Mouse (Mus musculus): ENCODE results near the gene Gm20388. TPM values are rescaled to one million over a fixed set of nuclear protein-coding genes. Genes with fewer than 3 reads are reported as not detected.

Gm20388 gene
- polyA plus RNA-seq, 1 experiment from 2014 or later, result not detected

DNA sequence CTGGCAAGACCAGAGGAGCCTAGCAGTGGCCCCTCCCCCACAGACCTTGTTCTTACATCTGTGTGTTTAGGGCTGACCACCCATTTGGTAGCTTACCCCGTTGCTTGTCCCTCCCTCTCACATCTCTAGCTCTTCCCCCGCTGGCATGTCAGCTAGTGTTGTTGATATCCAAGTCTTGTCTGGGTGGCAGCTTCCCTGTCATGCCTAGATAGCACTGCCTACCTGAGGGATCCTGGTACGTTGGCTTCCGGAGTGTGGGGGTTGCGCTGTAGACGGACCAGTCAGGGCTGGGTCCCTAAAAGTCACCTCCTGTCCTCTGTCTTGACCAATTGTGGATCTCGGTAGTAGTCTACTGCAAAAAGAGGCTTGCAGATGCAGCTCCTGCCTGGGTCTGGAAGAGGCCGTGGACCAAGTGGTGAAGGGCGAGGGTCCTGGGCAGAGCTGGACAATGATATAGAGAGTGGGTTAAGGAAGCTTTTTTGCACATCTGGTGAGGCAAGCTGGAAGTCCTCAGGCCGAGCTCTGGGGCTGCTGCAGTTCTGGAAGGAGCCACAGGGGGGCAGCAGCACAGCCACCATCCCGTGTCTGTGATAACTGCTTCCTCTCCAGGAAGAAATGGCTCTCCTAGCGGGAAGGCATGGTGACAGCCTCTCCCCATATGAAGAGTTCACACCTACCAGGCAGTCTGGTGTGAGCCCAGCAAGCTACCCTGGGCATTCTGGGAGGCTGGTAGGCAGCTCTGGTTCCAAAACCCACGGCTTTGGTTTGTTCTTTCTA, 659.5 kb downstream of the Gm20388 start:
- Histone ChIP-seq H3K4me3 (no peak overlapping the region), H3K9ac (no peak overlapping the region), H3K4me1 (replicated peaks) (peaks cover 34% of the 10 kb centered on the region), H3K9me3 (replicated peaks) (no peaks in the 10 kb centered on the region), H3K4me2 (no peak overlapping the region), H3K27ac (no peak overlapping the region; the same call in none of the 2 replicates), H3K27me3 (no peaks in the 10 kb centered on the region), H3K36me3 (peaks cover 86% of the 10 kb centered on the region)
- 51% methylated on average over 13 of the region's 13 CpGs for WGBS
- no peak for ATAC-seq (replicated peaks; ENCODE audit: insufficient number of reproducible peaks, insufficient read depth, low FRiP score, low read depth)

DNA sequence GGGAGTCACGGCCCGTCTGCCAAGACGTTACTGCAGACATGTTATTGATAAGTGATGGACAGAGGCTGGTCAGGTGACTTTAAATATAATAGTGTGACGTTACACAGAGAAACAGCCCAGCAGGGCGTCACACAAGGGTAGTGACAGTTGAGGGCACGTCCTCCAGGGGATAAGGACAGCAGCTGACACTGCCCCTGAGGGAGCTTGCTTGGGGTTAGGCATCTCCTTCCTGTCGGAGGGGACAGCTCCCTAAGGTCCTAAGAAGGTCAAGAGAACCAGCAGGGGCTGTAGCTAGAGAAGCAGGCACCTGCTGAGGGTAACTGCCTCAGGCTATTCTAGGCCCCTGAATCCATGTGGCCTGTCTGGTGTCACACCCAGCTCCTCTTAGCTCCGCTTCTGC, 660.9 kb downstream of the Gm20388 start:
- no peak overlapping the region for H3K4me3 ChIP-seq
- H3K4me2 ChIP-seq, result no peak overlapping the region
- peaks cover 32% of the 10 kb centered on the region for H3K4me1 ChIP-seq (replicated peaks)
- no peak for ATAC-seq (replicated peaks; ENCODE audit: insufficient number of reproducible peaks, insufficient read depth, low FRiP score, low read depth)
- 80% methylated on average over 8 of the region's 8 CpGs for WGBS
- H3K27ac ChIP-seq, result no peak overlapping the region
- no peaks in the 10 kb centered on the region for H3K27me3 ChIP-seq
- no peaks in the 10 kb centered on the region for H3K9me3 ChIP-seq (replicated peaks)
- H3K9ac ChIP-seq, result no peak overlapping the region
- H3K36me3 ChIP-seq, result peaks cover 94% of the 10 kb centered on the region

DNA sequence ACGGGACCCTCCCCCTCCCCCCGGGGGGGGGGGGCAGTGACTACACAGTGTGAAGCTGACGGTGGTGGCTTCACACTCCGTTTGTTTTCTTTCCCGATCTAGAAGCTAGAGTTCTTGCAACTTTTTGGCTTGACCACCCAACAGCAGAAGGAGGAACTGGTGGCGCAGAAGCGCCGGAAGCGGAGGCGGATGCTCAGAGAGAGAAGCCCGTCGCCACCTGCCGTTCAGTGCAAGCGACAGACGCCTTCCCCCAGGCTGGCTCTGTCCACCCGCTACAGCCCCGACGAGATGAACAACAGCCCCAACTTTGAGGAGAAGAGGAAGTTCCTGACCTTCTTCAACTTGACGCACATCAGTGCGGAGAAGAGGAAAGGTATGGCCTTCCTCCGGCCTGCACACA, 661.9 kb downstream of the Gm20388 start:
- ATAC-seq (replicated peaks; ENCODE audit: insufficient number of reproducible peaks, insufficient read depth, low FRiP score, low read depth), result no peak
- Histone ChIP-seq H3K9ac (no peak overlapping the region), H3K36me3 (peaks cover 94% of the 10 kb centered on the region), H3K4me3 (no peak overlapping the region), H3K27ac (no peak overlapping the region), H3K27me3 (no peaks in the 10 kb centered on the region), H3K4me2 (no peak overlapping the region), H3K4me1 (replicated peaks) (peaks cover 29% of the 10 kb centered on the region), H3K9me3 (replicated peaks) (no peaks in the 10 kb centered on the region)
- WGBS, result 72% methylated on average over 21 of the region's 21 CpGs

DNA sequence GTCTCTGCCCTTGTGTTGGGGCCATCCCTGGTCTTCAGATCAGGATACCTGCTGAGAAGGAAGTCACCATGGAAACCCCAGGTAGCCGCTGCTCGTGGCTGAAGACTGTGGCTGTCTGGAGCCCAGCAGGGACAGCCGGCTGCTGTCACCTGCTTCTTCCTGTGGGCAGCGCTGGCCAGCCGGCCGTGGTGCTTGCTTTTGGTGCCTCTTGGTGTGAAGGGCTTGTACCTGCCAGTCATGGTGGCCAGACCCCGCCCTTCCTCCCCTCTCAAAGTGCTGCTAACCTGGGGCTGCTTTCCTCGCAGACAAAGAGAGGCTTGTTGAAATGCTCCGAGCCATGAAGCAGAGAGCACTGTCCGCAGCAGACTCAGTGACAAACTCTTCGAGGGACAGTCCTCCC, 663.2 kb downstream of the Gm20388 start:
- Histone ChIP-seq H3K4me3 (no peak overlapping the region), H3K27me3 (no peaks in the 10 kb centered on the region), H3K9me3 (replicated peaks) (no peaks in the 10 kb centered on the region), H3K4me1 (replicated peaks) (peaks cover 29% of the 10 kb centered on the region), H3K27ac (no peak overlapping the region), H3K36me3 (peaks cover 94% of the 10 kb centered on the region), H3K9ac (no peak overlapping the region), H3K4me2 (no peak overlapping the region)
- WGBS, result 76% methylated on average over 11 of the region's 11 CpGs
- no peak for ATAC-seq (replicated peaks; ENCODE audit: insufficient number of reproducible peaks, insufficient read depth, low FRiP score, low read depth)

DNA sequence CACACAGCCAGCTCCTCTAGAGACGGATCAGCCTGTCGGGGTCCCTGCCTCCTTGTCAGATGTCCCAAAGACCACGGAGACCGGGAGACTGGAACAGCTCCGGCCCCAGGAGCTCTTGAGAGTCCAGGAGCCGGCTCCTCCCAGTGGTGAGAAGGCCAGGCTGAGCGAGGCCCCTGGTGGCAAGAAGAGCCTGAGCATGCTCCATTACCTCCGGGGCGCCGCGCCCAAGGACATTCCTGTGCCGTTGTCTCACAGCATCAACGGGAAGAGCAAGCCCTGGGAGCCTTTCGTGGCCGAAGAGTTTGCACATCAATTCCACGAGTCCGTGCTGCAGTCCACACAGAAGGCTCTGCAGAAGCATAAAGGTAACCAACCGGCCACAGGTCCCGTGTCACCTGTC, 664.3 kb downstream of the Gm20388 start:
- ATAC-seq (replicated peaks; ENCODE audit: insufficient number of reproducible peaks, insufficient read depth, low FRiP score, low read depth), result no peak
- no peaks in the 10 kb centered on the region for H3K27me3 ChIP-seq
- no peak overlapping the region for H3K27ac ChIP-seq
- H3K9ac ChIP-seq, result no peak overlapping the region
- H3K4me2 ChIP-seq, result no peak overlapping the region
- no peak overlapping the region for H3K4me3 ChIP-seq
- 60% methylated on average over 19 of the region's 19 CpGs for WGBS
- peaks cover 93% of the 10 kb centered on the region for H3K36me3 ChIP-seq
- H3K9me3 ChIP-seq (replicated peaks), result no peaks in the 10 kb centered on the region
- H3K4me1 ChIP-seq (replicated peaks), result peaks cover 26% of the 10 kb centered on the region

DNA sequence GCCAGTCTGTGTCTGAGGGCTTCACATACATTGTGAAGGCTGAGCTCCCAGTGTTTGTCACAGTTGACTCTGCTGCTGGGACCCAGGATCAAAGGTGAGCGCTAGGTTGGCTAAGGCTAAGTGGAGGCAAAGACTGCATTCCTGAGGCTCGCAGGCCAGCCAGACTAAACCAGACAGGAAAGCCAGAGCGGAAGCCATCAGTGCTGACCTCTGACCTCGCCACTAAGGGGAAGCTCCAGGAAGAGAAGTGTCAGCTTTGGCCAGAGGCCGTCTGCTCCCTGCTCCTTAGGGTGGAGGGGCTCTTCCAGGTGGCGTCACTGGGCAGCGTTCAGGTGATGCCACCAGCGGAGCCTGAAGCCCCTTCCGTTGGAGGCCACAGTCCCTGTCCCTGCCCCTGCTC, 665.2 kb downstream of the Gm20388 start:
- Histone ChIP-seq H3K27ac (no peak overlapping the region), H3K27me3 (no peaks in the 10 kb centered on the region), H3K4me1 (replicated peaks) (peaks cover 19% of the 10 kb centered on the region), H3K9me3 (replicated peaks) (no peaks in the 10 kb centered on the region), H3K36me3 (peaks cover 98% of the 10 kb centered on the region), H3K4me2 (no peak overlapping the region), H3K9ac (no peak overlapping the region), H3K4me3 (no peak overlapping the region)
- WGBS, result 66% methylated on average over 9 of the region's 9 CpGs
- ATAC-seq (replicated peaks; ENCODE audit: insufficient number of reproducible peaks, insufficient read depth, low FRiP score, low read depth), result no peak

DNA sequence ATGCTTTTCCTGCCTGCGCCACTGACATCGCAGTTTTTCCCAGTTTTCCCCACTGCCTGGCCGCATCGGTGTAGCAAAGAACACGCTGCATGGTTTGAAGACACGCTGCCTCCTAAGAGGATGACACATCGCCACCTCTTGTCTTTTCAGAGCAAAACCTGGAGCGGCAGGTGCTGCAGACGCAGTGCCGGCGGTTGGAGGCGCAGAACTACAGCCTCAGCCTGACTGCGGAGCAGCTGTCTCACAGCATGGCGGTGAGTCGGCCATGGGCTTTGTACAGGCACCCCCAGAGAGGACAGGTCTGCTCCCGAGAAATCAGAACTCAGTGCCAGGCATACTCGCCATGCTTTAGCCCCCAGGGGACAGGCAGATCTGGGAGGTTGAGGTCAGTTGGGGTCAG, 667.2 kb downstream of the Gm20388 start:
- no peak for ATAC-seq (replicated peaks; ENCODE audit: insufficient number of reproducible peaks, insufficient read depth, low FRiP score, low read depth)
- Histone ChIP-seq H3K4me2 (no peak overlapping the region), H3K36me3 (peaks cover 89% of the 10 kb centered on the region), H3K4me3 (no peak overlapping the region), H3K27ac (no peak overlapping the region), H3K9me3 (replicated peaks) (no peaks in the 10 kb centered on the region), H3K27me3 (no peaks in the 10 kb centered on the region), H3K4me1 (replicated peaks) (peaks cover 16% of the 10 kb centered on the region), H3K9ac (no peak overlapping the region)
- WGBS, result 92% methylated on average over 17 of the region's 17 CpGs

DNA sequence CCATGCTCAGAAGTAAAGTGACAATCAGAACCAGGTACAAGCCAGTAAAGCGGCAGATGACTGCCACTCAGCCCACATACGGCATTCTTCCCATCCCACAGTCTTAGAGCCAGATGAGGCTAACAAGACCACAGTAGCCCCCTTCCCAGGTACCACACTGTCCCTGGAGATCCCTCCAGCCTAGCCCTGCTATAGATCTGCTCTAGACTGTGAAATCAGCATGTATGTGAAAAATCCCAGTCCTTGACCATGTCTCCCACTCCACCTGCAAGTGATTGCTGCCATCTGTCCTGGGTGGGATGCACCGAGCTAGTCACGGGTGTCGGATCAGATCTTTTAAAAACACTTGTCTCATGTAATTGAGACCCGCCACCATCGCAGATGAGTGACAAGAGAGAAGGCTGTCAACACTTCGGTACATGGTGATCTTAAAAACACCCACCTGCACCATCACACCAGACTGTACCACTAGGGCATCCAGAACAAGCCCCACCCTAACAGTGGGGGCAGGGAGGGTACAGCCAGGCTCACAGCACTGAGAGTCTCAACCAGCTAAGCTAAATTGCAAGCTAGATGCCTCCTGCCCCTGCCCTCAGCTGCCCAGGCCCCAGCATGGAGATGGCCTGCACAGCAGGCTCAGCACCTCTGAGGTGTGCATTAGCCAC, 669.8 kb downstream of the Gm20388 start:
- no peak overlapping the region for H3K4me3 ChIP-seq
- H3K9me3 ChIP-seq (replicated peaks), result no peaks in the 10 kb centered on the region
- no peak for ATAC-seq (replicated peaks; ENCODE audit: insufficient number of reproducible peaks, insufficient read depth, low FRiP score, low read depth)
- peaks cover 69% of the 10 kb centered on the region for H3K36me3 ChIP-seq
- H3K27me3 ChIP-seq, result no peaks in the 10 kb centered on the region
- H3K27ac ChIP-seq, result no peak overlapping the region
- peaks cover 7% of the 10 kb centered on the region; the same call in 1 of the 2 replicates for H3K4me1 ChIP-seq (replicated peaks)
- WGBS, result 81% methylated on average over 8 of the region's 8 CpGs
- H3K9ac ChIP-seq, result no peak overlapping the region
- no peak overlapping the region for H3K4me2 ChIP-seq

DNA sequence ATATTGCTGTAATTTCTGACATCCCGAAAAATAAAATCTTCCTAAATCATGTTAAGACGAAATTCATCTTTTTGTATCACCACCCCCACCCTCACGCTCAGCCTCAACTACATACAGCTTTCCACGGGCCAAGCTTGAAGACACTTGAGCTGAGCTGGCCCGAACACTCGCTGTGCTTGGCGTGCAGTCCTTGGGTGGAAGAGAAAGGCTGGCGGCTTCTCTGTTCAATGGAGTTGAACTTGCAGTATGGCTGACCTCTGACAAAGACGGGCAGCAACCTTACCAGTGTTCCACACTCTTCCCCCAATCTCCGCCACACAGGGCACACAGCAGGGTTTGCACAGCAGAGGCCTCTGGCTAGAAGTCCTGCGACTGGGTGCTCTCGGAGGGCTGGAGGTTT, 670.7 kb downstream of the Gm20388 start:
- no peaks in the 10 kb centered on the region for H3K27me3 ChIP-seq
- H3K27ac ChIP-seq, result no peak overlapping the region
- H3K9ac ChIP-seq, result no peak overlapping the region
- 87% methylated on average over 12 of the region's 12 CpGs for WGBS
- no peaks in the 10 kb centered on the region for H3K9me3 ChIP-seq (replicated peaks)
- peaks cover 60% of the 10 kb centered on the region for H3K36me3 ChIP-seq
- no peak for ATAC-seq (replicated peaks; ENCODE audit: insufficient number of reproducible peaks, insufficient read depth, low FRiP score, low read depth)
- H3K4me1 ChIP-seq (replicated peaks), result peaks cover 2% of the 10 kb centered on the region; the same call in 1 of the 2 replicates
- H3K4me3 ChIP-seq, result no peak overlapping the region
- no peak overlapping the region for H3K4me2 ChIP-seq

DNA sequence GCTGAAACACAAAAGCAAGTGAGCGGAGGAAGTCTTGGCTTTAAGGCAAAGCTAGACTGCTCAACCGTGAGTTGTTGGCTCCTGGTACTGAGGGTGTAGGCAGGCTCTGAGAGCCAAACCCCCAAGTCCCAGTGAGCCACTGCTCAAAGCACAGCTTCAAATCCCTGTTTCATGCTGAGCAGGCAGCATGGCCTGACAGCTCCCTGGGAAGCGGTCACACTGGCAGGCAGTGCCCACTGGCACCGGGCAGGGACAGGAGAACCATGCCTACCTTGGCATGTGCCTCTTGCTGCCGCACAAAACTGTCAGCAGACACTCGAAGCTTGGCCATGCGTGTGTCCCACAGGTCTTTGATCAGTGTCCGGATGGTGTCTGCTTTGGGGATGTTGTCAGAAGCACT, 671.2 kb downstream of the Gm20388 start:
- no peak overlapping the region for H3K9ac ChIP-seq
- ATAC-seq (replicated peaks; ENCODE audit: insufficient number of reproducible peaks, insufficient read depth, low FRiP score, low read depth), result no peak
- 79% methylated on average over 8 of the region's 8 CpGs for WGBS
- H3K4me1 ChIP-seq (replicated peaks), result peaks cover 5% of the 10 kb centered on the region
- H3K4me3 ChIP-seq, result no peak overlapping the region
- H3K27me3 ChIP-seq, result no peaks in the 10 kb centered on the region
- no peak overlapping the region for H3K4me2 ChIP-seq
- peaks cover 56% of the 10 kb centered on the region for H3K36me3 ChIP-seq
- H3K27ac ChIP-seq, result no peak overlapping the region
- H3K9me3 ChIP-seq (replicated peaks), result no peaks in the 10 kb centered on the region

DNA sequence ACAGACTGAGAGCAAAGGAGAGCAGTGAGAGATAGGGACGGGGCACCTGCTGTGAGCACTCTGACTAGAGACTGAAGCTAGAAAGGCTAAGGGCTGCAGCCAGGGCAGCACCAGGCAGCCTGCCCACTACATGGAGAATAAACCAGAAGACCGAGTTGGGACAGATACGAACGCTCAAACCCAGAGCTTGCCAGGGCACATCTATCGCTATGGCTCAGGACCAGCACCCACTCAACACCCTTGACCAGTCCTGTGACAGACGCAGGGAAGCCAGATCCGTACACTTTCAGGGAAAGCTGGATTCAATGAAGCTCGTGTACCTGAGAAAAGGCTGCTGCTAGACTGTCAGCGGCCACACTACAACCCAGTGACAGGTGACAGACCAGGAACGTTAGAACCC, 674.9 kb downstream of the Gm20388 start:
- WGBS, result 82% methylated on average over 10 of the region's 10 CpGs
- peaks cover 26% of the 10 kb centered on the region for H3K4me1 ChIP-seq (replicated peaks)
- ATAC-seq (replicated peaks; ENCODE audit: insufficient number of reproducible peaks, insufficient read depth, low FRiP score, low read depth), result no peak
- no peak overlapping the region for H3K27ac ChIP-seq
- H3K9ac ChIP-seq, result no peak overlapping the region
- no peak overlapping the region for H3K4me2 ChIP-seq
- H3K9me3 ChIP-seq (replicated peaks), result no peaks in the 10 kb centered on the region
- H3K4me3 ChIP-seq, result no peak overlapping the region
- H3K27me3 ChIP-seq, result no peaks in the 10 kb centered on the region
- peaks cover 20% of the 10 kb centered on the region for H3K36me3 ChIP-seq
